Mouse (Mus musculus): ENCODE data around the gene Cdc16. TPM values are rescaled to one million over a fixed set of nuclear protein-coding genes. Genes with fewer than 3 reads are reported as not detected.

Gene Cdc16
- total RNA-seq, 2 experiments from 2014 or later, result 54.3 to 57.7 TPM

GRCm38 (mm10) chr8:13797676-13798075 is 40.2 kb downstream of the Cdc16 start:
- DNase-seq (ENCODE audit: extremely low spot score in 1 of 2, low spot score in 1 of 2), result no peak

GRCm38 (mm10) chr8:13799566-13799965 is 42.1 kb downstream of the Cdc16 start:
- no peak for DNase-seq (ENCODE audit: extremely low spot score in 1 of 2, low spot score in 1 of 2)

DNA sequence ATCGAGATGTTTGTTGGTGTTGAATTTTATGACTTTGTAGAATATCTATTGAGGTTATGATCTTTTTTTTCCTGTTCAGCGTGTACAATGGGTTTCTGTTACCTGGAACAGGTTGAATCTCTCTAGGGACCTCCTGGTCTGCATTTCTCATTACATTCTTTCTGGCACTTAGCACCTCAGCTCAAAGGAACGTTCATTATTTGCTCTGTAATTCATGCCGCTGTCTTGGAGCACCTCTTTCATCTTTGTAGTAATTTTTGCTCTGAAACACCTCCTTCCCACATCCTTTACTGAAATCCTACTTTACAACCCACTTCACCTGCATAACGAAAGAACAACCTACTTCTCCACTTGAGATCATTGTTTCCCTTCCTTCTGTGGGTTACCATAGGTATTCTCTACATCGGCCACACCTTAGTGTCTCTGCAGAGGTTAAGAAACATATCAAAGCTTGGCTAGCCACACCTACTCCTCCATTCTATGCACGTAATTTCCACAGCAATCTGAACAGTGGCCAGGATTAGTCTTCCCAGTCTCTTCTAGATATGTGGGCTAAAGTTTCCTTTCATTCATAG is 71.2 kb downstream of the Cdc16 start:
- DNase-seq (ENCODE audit: extremely low spot score in 1 of 2, low spot score in 1 of 2), result no peak

Other genes with a start within 250 kb of the Cdc16 start
- gene 1700029H14Rik, start 195.2 kb upstream of the Cdc16 start, total RNA-seq (2021), result not detected
- gene Rasa3, start 80.1 kb upstream of the Cdc16 start, total RNA-seq (2021), result 10 to 100 TPM; 58.5 to 66.2 TPM
- 1 to 10 TPM; 1.4 to 1.7 TPM for gene Cfap97d2, start 51.8 kb upstream of the Cdc16 start, total RNA-seq (2021)
- gene Upf3a, start 27.9 kb downstream of the Cdc16 start, total RNA-seq (2021), result 10 to 100 TPM; 34.4 to 37.2 TPM
- gene AF366264, start 80.7 kb downstream of the Cdc16 start, total RNA-seq (2021), result not detected
- gene Champ1, start 112.0 kb downstream of the Cdc16 start, total RNA-seq (2021), result 10 to 100 TPM; 28.2 to 28.9 TPM
- gene Coprs, start 132.6 kb downstream of the Cdc16 start, total RNA-seq (2021), result 10 to 100 TPM; 27.9 to 35.8 TPM

Measured in layer of hippocampus, postnatal 25 days (tissue).